Mouse (Mus musculus): ENCODE measurements around the gene Klf1. TPM values are rescaled to one million over a fixed set of nuclear protein-coding genes. Genes with fewer than 3 reads are reported as not detected.

The Klf1 gene
- total RNA-seq, 2 experiments from 2014 or later: not detected

- peak; percentile 71 to 74 for DNase-seq (ENCODE audit: low spot score in 2 of 2)
- intact Hi-C loops (cut with DNase I): loop anchor here (5.0 kb wide), 1 partner anchor 34 kb away; no protein-coding TSS in a partner anchor
These were observed 27.0 kb downstream of the Klf1 start for GRCm38 (mm10) chr8:84928456-84929306.

- intact Hi-C loops (cut with DNase I): no loop called here
- no peak for DNase-seq (ENCODE audit: low spot score in 2 of 2)
These were observed 28.9 kb downstream of the Klf1 start for GRCm38 (mm10) chr8:84930582-84930981.

GRCm38 (mm10) chr8:84933767-84934559 is 32.2 kb downstream of the Klf1 start:
- intact Hi-C loops (cut with DNase I): no loop called here
- DNase-seq (ENCODE audit: low spot score in 2 of 2): peak; percentile 42 to 80

GRCm38 (mm10) chr8:84934860-84935259 is 33.1 kb downstream of the Klf1 start:
- intact Hi-C loops (cut with DNase I): no loop called here
- peak; percentile 48 to 68 for DNase-seq (ENCODE audit: low spot score in 2 of 2)

GRCm38 (mm10) chr8:84935489-84935888 is 33.8 kb downstream of the Klf1 start:
- intact Hi-C loops (cut with DNase I): no loop called here
- DNase-seq (ENCODE audit: low spot score in 2 of 2): no peak

- intact Hi-C loops (cut with DNase I): no loop called here
- no peak for DNase-seq (ENCODE audit: low spot score in 2 of 2)
These were observed 34.6 kb downstream of the Klf1 start for GRCm38 (mm10) chr8:84936041-84936961.

- peak; percentile 80 to 81 for DNase-seq (ENCODE audit: low spot score in 2 of 2)
- intact Hi-C loops (cut with DNase I): no loop called here
These were observed 35.3 kb downstream of the Klf1 start, which contains the start of gene Mast1 for GRCm38 (mm10) chr8:84936962-84937546. Gene Mast1 (minus strand): TSS chr8:84937359.

- intact Hi-C loops (cut with DNase I): no loop called here
- DNase-seq (ENCODE audit: low spot score in 2 of 2): no peak
These were observed 36.1 kb downstream of the Klf1 start for GRCm38 (mm10) chr8:84937620-84938485.

- intact Hi-C loops (cut with DNase I): no loop called here
- no peak for DNase-seq (ENCODE audit: low spot score in 2 of 2)
These were observed 42.0 kb downstream of the Klf1 start for GRCm38 (mm10) chr8:84943699-84944098.

GRCm38 (mm10) chr8:84944478-84945160 is 42.9 kb downstream of the Klf1 start:
- peak; percentile 69 to 87 for DNase-seq (ENCODE audit: low spot score in 2 of 2)
- intact Hi-C loops (cut with DNase I): no loop called here

- DNase-seq (ENCODE audit: low spot score in 2 of 2): peak; percentile 83 to 94
- intact Hi-C loops (cut with DNase I): no loop called here
These were observed 43.5 kb downstream of the Klf1 start for GRCm38 (mm10) chr8:84945235-84945632.

GRCm38 (mm10) chr8:84945633-84946527 is 44.2 kb downstream of the Klf1 start:
- intact Hi-C loops (cut with DNase I): loop anchor here (2.0 kb wide), 1 partner anchor 19 kb away; no protein-coding TSS in a partner anchor
- peak; percentile 40 to 53 for DNase-seq (ENCODE audit: low spot score in 2 of 2)

GRCm38 (mm10) chr8:84946528-84947240 is 45.0 kb downstream of the Klf1 start, which contains the start of gene Rtbdn:
Gene Rtbdn (plus strand): TSS chr8:84946991.
- intact Hi-C loops (cut with DNase I): loop anchor here (2.0 kb wide), 1 partner anchor 18 kb away; no protein-coding TSS in a partner anchor
- peak in 1 of 2 experiments; percentile 26 for DNase-seq (ENCODE audit: low spot score in 2 of 2)

GRCm38 (mm10) chr8:84947241-84947545 is 45.5 kb downstream of the Klf1 start:
- no peak for DNase-seq (ENCODE audit: low spot score in 2 of 2)
- intact Hi-C loops (cut with DNase I): loop anchor here (2.0 kb wide), 1 partner anchor 18 kb away; no protein-coding TSS in a partner anchor

GRCm38 (mm10) chr8:84949753-84950152 is 48.0 kb downstream of the Klf1 start:
- intact Hi-C loops (cut with DNase I): no loop called here
- DNase-seq (ENCODE audit: low spot score in 2 of 2): no peak
